Mouse (Mus musculus) cerebral cortex, adult 2 months (tissue): ENCODE data around the gene Lmntd2.

ENCODE experiments used
- WGBS: fragments of 180-500 bp; shearing (Covaris S2); methylation state at CpG from one replicate; pipeline ENCODE4 v1.1.7; 2018; 5-methylcytosine and 5-hydroxymethylcytosine counted together

Lmntd2 gene

GRCm38 (mm10) chr7:141191036-141191435 lies 22.8 kb downstream of the Lmntd2 start:
- WGBS, result 85% methylated on average over 14 of the region's 14 CpGs

DNA sequence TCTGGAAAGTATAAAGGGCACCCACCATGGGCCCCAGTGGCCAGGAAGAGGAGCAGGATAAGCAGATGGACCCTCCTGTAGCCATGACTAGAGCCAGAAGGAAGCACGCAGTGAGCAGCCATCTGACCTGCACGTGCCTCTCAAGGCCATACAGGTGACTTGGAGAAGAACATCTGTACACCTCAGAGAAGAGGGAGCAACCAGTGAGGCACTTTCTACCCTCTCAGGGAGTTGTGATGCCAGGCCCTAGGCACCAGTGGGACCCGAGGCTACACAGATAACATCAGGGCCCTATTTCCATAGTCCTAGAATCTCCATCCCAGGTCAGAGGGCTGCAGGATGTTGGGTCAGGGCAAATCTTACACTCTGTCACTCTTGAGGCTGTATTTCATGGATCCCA lies 23.7 kb downstream of the Lmntd2 start:
- WGBS, result 93% methylated on average over 3 of the region's 3 CpGs

DNA sequence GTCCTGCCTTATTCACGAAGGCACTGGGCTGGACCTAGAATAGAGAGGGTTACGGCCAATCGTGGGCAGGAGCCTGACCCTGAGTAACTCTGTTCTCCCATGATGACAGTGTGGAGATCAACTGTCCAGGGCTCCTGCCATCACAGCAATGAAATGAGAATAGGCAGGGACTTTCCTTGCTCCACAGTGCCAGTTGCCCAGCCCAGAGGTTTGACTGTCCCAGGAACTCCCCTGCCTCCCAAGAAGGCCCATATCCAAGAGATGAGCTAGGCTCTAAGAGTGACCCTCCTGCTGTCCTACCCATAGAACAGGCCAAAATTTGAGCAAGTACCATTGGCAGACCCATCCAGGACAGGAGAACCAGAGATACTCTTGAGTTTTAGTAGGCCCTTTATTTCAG lies 25.1 kb downstream of the Lmntd2 start:
- 83% methylated on average over 3 of the region's 3 CpGs for WGBS

DNA sequence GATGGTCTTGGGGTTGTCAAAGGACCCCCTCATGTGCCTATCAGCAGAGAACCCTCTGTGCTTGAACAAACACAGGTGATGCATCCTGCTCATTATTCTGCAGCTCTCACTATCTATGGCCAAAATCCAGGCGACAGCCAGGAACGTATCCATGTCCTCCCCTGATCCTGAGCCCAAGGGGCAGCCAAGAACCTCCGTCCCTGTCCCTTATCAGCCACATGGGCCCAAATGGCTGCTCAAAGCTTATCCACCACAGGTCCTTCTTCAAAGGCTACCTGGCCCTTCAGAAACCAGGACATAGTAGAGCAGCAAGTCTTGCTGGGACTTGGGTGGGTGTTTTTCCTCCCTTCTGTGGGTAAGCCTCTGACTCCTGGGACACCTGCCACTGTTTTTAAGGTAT lies 25.7 kb downstream of the Lmntd2 start:
- 82% methylated on average over 3 of the region's 3 CpGs for WGBS

DNA sequence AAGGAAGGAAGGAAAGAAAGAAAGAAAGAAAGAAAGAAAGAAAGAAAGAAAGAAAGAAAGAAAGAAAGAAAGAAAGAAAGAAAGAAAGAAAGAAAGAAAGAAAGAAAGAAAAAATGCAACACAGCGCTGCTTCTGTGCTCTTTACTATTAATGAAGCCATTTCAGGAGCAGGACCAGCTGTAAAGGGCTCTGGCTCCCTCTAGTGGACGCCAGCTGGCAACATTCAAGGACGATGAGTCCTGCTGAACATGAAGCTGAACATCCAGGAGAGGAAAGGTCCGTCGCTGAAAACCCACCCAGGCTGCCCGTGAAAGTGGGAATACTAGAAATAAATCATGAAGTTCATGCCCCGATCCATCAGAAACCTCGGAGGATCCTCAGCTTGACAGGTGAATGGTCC lies 37.7 kb downstream of the Lmntd2 start:
- 2% methylated on average over 8 of the region's 8 CpGs for WGBS

DNA sequence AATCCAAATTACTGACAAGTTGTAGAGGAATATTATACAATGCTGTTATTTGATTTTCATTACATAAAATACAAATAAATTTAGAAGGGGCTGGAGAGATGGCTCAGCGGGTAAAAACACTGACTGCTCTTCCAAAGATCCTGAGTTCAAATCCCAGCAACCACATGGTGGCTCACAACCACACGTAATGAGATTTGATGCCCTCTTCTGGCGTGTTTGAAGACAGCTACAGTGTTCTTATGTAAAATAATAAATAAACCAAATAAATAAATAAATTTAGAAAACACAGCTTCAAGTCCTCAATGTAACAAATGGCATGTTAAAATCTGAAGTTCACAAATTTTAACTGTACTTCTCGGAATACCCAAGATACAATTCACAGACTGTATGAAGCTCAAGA lies 38.8 kb downstream of the Lmntd2 start:
- WGBS, result 75% methylated on average over 4 of the region's 4 CpGs

- 73% methylated on average over 5 of the region's 5 CpGs for WGBS
These were observed 40.5 kb downstream of the Lmntd2 start for GRCm38 (mm10) chr7:141173323-141173850.

- WGBS, result under 1% methylated on average over 55 of the region's 55 CpGs
These were observed 41.5 kb downstream of the Lmntd2 start, which contains the start of gene Rnh1 for GRCm38 (mm10) chr7:141172116-141173006. Rnh1 (minus strand) TSS chr7:141172857.

- WGBS, result 34% methylated on average over 1 of the region's 1 CpGs
These were observed 44.6 kb downstream of the Lmntd2 start for GRCm38 (mm10) chr7:141169300-141169699.

DNA sequence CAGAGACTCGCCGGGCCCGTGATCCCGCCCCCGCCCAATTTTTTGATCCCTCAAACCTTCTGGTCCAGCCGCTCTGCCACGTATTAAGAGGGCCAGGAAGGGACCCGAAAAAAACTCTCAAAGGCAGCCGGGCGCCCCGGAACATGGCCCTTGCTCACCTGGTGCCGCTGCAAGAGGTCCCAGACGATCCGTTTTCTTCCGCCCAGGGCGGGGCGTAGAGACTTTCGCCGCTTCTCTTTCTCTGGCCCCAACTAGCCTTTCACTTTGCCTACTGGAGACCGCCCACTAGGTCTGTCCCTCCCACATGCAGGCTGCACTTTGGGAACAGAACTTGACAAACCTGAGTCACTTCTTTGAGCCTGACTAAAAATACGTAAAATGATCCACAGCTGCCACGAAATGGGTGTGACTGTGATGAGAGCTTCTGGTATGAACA lies 45.3 kb downstream of the Lmntd2 start:
- WGBS, result 9% methylated on average over 22 of the region's 22 CpGs

GRCm38 (mm10) chr7:141167901-141168517 lies 45.9 kb downstream of the Lmntd2 start:
- 27% methylated on average over 7 of the region's 7 CpGs for WGBS

GRCm38 (mm10) chr7:141164850-141165249 lies 49.0 kb downstream of the Lmntd2 start:
- WGBS, result 67% methylated on average over 6 of the region's 6 CpGs

- 93% methylated on average over 7 of the region's 7 CpGs for WGBS
These were observed 49.5 kb downstream of the Lmntd2 start for GRCm38 (mm10) chr7:141164397-141164796.
